Mouse (Mus musculus) limb, embryonic 10.5 days (tissue): ENCODE results near the gene Frg2f1. TPM values are rescaled to one million over a fixed set of nuclear protein-coding genes. Genes with fewer than 3 reads are reported as not detected.

Experiments
- DNase-seq: peaks from one replicate; pipeline ENCODE4 v3.0.0-alpha.2; 2017; ENCODE audit warnings: low spot score
- H3K27ac ChIP-seq: fragments of 300-500 bp; sonication (generic); 2 replicates; pipeline ENCODE4 v1.5.1; 2016; ENCODE audit warnings: mild to moderate bottlenecking
- H3K27me3 ChIP-seq: fragments of 300-500 bp; sonication (generic); 2 replicates; pipeline ENCODE4 v1.6.1; 2016; ENCODE audit warnings: low read depth, mild to moderate bottlenecking; ENCODE audit not compliant: poor library complexity, severe bottlenecking
- H3K36me3 ChIP-seq: fragments of 300-500 bp; sonication (generic); 2 replicates; pipeline ENCODE4 v1.6.1; 2016; ENCODE audit warnings: mild to moderate bottlenecking, moderate library complexity
- H3K4me1 ChIP-seq: fragments of 300-500 bp; sonication (generic); 2 replicates; pipeline ENCODE4 v1.6.1; 2016
- H3K4me3 ChIP-seq: fragments of 300-500 bp; sonication (generic); 2 replicates; pipeline ENCODE4 v1.5.1; 2016; ENCODE audit warnings: mild to moderate bottlenecking, moderate library complexity
- H3K9me3 ChIP-seq: fragments of 300-500 bp; sonication (generic); replicated peaks from 2 replicates; pipeline ENCODE4 v1.6.1; 2016; ENCODE audit warnings: mild to moderate bottlenecking
- WGBS: fragments of 180-500 bp; shearing (Covaris S2); methylation state at CpG from one replicate; pipeline ENCODE4 v1.1.7; 2016; 5-methylcytosine and 5-hydroxymethylcytosine counted together
- polyA plus RNA-seq: library from polyadenylated mRNA; unstranded; fragments of >200 nt; fragmentation: Nextera tagmentation; extraction: Ambion mirVana; gene quantifications from 2 replicates; pipeline ENCODE4 v1.2.1, GENCODE M21; 2016

The Frg2f1 gene
- polyA plus RNA-seq, 1 experiment from 2014 or later = 2.5 TPM

- H3K36me3 ChIP-seq = no peaks in the 10 kb centered on the region
- no peaks in the 10 kb centered on the region for H3K9me3 ChIP-seq
- no peak overlapping the region for H3K4me3 ChIP-seq
- H3K27me3 ChIP-seq = no peaks in the 10 kb centered on the region
- H3K4me1 ChIP-seq = no peaks in the 10 kb centered on the region
- WGBS = 79% methylated on average over 7 of the region's 7 CpGs
- no peak for DNase-seq
- H3K27ac ChIP-seq = no peak overlapping the region
Measured at GRCm38 (mm10) chr4:119484882-119485281, 54.4 kb downstream of the Frg2f1 start.

- Histone ChIP-seq H3K27me3 (no peaks in the 10 kb centered on the region), H3K9me3 (no peaks in the 10 kb centered on the region), H3K27ac (no peak overlapping the region), H3K4me1 (no peaks in the 10 kb centered on the region), H3K4me3 (no peak overlapping the region), H3K36me3 (no peaks in the 10 kb centered on the region)
- no peak for DNase-seq
- WGBS = 58% methylated on average over 9 of the region's 9 CpGs
Measured at GRCm38 (mm10) chr4:119483051-119483450, 56.3 kb downstream of the Frg2f1 start.

Other genes starting within 250 kb of the Frg2f1 start
- gene Ybx1, start 244.9 kb downstream of the Frg2f1 start, polyA plus RNA-seq = 1,026 and 1,071 TPM in 2 replicates
- 152 and 173 TPM in 2 replicates for gene Ppih, start 219.0 kb downstream of the Frg2f1 start, polyA plus RNA-seq
- gene Ccdc30, start 124.0 kb downstream of the Frg2f1 start, polyA plus RNA-seq = 4.7 and 7.0 TPM in 2 replicates
- gene Ppcs, start 117.1 kb downstream of the Frg2f1 start, polyA plus RNA-seq = 37.1 and 41.4 TPM in 2 replicates
- gene Zmynd12, start 116.7 kb downstream of the Frg2f1 start, polyA plus RNA-seq = 0.20 TPM in 1 of 2 replicates, not detected in the other
- gene Rimkla, start 46.9 kb downstream of the Frg2f1 start, polyA plus RNA-seq = 0.46 and 0.86 TPM in 2 replicates
- 22.0 and 25.2 TPM in 2 replicates for gene Foxj3, start 2.5 kb downstream of the Frg2f1 start, polyA plus RNA-seq
- not detected in 2 replicates for gene Guca2a, start 98.2 kb upstream of the Frg2f1 start, polyA plus RNA-seq
- gene Guca2b, start 119.4 kb upstream of the Frg2f1 start, polyA plus RNA-seq = not detected in 2 replicates
- 0.55 and 0.56 TPM in 2 replicates for gene Hivep3, start 194.3 kb upstream of the Frg2f1 start, polyA plus RNA-seq